Mouse (Mus musculus) stomach, postnatal 0 days (tissue): ENCODE results near the gene Krtap1-4.

Experiments
- CTCF ChIP-seq: IDR thresholded peaks from 2 replicates; pipeline ENCODE4 v1.5.1; 2016; ENCODE audit warnings: antibody characterized with exemption, low read depth, mild to moderate bottlenecking, moderate library complexity
- EP300 ChIP-seq: optimal IDR thresholded peaks from 2 replicates; pipeline ENCODE3; 2016; ENCODE audit warnings: antibody characterized with exemption

- TF ChIP-seq CTCF (no peak), EP300 (no peak)
These were observed 27.3 kb downstream of the Krtap1-4 start for GRCm38 (mm10) chr11:99556195-99556594.
